Mouse (Mus musculus): ENCODE results near the gene Llgl1.

The Llgl1 gene

GRCm38 (mm10) chr11:60699524-60700075 is at the start of gene Llgl1:
Gene Llgl1 (plus strand): TSS chr11:60699723.
- DNase-seq (ENCODE audit: low spot score), result peak; percentile 82

- no peak for DNase-seq (ENCODE audit: low spot score)
Observed at GRCm38 (mm10) chr11:60696165-60696564, 3.4 kb upstream of the Llgl1 start.

- no peak for DNase-seq (ENCODE audit: low spot score)
Observed at GRCm38 (mm10) chr11:60697561-60697960, 2.0 kb upstream of the Llgl1 start.

GRCm38 (mm10) chr11:60698806-60699523 is 558 bp upstream of the Llgl1 start:
- peak; percentile 79 for DNase-seq (ENCODE audit: low spot score)

- DNase-seq (ENCODE audit: low spot score), result no peak
Observed at GRCm38 (mm10) chr11:60700320-60701185, 1.0 kb downstream of the Llgl1 start.

GRCm38 (mm10) chr11:60701611-60702010 is 2.1 kb downstream of the Llgl1 start:
- no peak for DNase-seq (ENCODE audit: low spot score)

GRCm38 (mm10) chr11:60703131-60703530 is 3.6 kb downstream of the Llgl1 start:
- DNase-seq (ENCODE audit: low spot score), result peak; percentile 64

- no peak for DNase-seq (ENCODE audit: low spot score)
Observed at GRCm38 (mm10) chr11:60704023-60704880, 4.7 kb downstream of the Llgl1 start.

- DNase-seq (ENCODE audit: low spot score), result no peak
Observed at GRCm38 (mm10) chr11:60705255-60705654, 5.7 kb downstream of the Llgl1 start.

- DNase-seq (ENCODE audit: low spot score), result no peak
Observed at GRCm38 (mm10) chr11:60706076-60706475, 6.6 kb downstream of the Llgl1 start.

- DNase-seq (ENCODE audit: low spot score), result no peak
Observed at GRCm38 (mm10) chr11:60706696-60707480, 7.4 kb downstream of the Llgl1 start.

GRCm38 (mm10) chr11:60707672-60708071 is 8.1 kb downstream of the Llgl1 start:
- DNase-seq (ENCODE audit: low spot score), result peak; percentile 95

GRCm38 (mm10) chr11:60708631-60709030 is 9.1 kb downstream of the Llgl1 start:
- DNase-seq (ENCODE audit: low spot score), result no peak

GRCm38 (mm10) chr11:60709481-60710465 is 10.2 kb downstream of the Llgl1 start:
- no peak for DNase-seq (ENCODE audit: low spot score)

GRCm38 (mm10) chr11:60711218-60711617 is 11.7 kb downstream of the Llgl1 start:
- no peak for DNase-seq (ENCODE audit: low spot score)

GRCm38 (mm10) chr11:60712040-60712439 is 12.5 kb downstream of the Llgl1 start:
- DNase-seq (ENCODE audit: low spot score), result no peak

- DNase-seq (ENCODE audit: low spot score), result no peak
Observed at GRCm38 (mm10) chr11:60712639-60713255, 13.2 kb downstream of the Llgl1 start.

- no peak for DNase-seq (ENCODE audit: low spot score)
Observed at GRCm38 (mm10) chr11:60715833-60716232, 16.3 kb downstream of the Llgl1 start.

GRCm38 (mm10) chr11:60719263-60719662 is 19.7 kb downstream of the Llgl1 start:
- DNase-seq (ENCODE audit: low spot score), result no peak
